Mouse (Mus musculus) forebrain, embryonic 14.5 days (tissue): ENCODE measurements around the gene Camk1g. TPM values are rescaled to one million over a fixed set of nuclear protein-coding genes. Genes with fewer than 3 reads are reported as not detected.

Experiments used
- polyA plus RNA-seq: library from polyadenylated mRNA; unstranded; fragments of >200 nt; fragmentation: Nextera tagmentation; extraction: Ambion mirVana; gene quantifications from 2 replicates; pipeline ENCODE4 v1.2.1, GENCODE M21; 2014

Gene Camk1g
- polyA plus RNA-seq, 1 experiment from 2014 or later = 36.1 TPM

Other genes starting within 250 kb of the Camk1g start
- gene Diexf, start 240.0 kb downstream of the Camk1g start, polyA plus RNA-seq = 9.6 and 10.6 TPM in 2 replicates
- gene Irf6, start 217.2 kb downstream of the Camk1g start, polyA plus RNA-seq = 0.35 and 0.60 TPM in 2 replicates
- 13.3 and 14.6 TPM in 2 replicates for gene A130010J15Rik, start 202.3 kb downstream of the Camk1g start, polyA plus RNA-seq
- gene Traf3ip3, start 168.6 kb downstream of the Camk1g start, polyA plus RNA-seq = 1.5 and 2.0 TPM in 2 replicates
- gene Lamb3, start 162.6 kb downstream of the Camk1g start, polyA plus RNA-seq = 0.80 and 0.85 TPM in 2 replicates
- gene Hsd11b1, start 106.2 kb downstream of the Camk1g start, polyA plus RNA-seq = 0.41 and 0.47 TPM in 2 replicates
- gene G0s2, start 97.1 kb downstream of the Camk1g start, polyA plus RNA-seq = 4.7 and 5.8 TPM in 2 replicates